Mouse (Mus musculus) megakaryocyte, embryonic 14.5 days (primary cell): ENCODE measurements at regions not wholly inside any gene's neighbourhood (a gene's known extent, or its start where the extent isn't known, plus 50 kb on each side); places are given as distances from the start of the nearest gene placed in this dataset.

Experiments
- FLI1 ChIP-seq: IDR thresholded peaks from 2 replicates; pipeline ENCODE4 v1.6.1; 2012; ENCODE audit warnings: low read length, inconsistent platforms, mixed read lengths
- GATA1 ChIP-seq: IDR thresholded peaks from 3 replicates; pipeline ENCODE4 v1.6.1; 2012; ENCODE audit warnings: mixed read lengths, low read length, inconsistent platforms, borderline replicate concordance

DNA sequence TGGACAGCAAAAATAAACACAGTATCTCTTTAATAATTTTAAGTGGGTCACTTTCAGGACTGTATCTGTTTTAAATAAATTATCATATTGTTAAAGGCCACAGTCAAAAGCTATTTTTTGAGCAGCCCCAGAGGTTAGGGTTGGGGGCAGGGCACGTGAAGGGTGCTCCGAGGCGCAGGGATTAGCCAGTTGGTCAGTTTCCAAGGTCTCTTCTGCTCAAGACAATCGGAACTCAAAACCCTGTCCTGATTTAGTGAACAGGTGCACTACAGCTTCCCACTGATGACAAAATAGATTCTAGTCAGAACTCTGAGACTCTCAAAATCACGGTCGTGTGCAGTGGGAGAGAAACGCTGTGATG, 337.3 kb upstream of the 4930535I16Rik start:
- TF ChIP-seq GATA1 (no peak), FLI1 (no peak)
